Mouse (Mus musculus) testis, adult 2 months (tissue): Measurements from ENCODE around the gene Erich6.

Experiments used
- CTCF ChIP-seq: fragments of 200-500 bp; IDR thresholded peaks from 2 replicates; pipeline ENCODE4 v1.5.1; 2012; ENCODE audit warnings: low read depth, mild to moderate bottlenecking, inconsistent platforms, low read length, moderate library complexity; ENCODE audit not compliant: control insufficient read depth, insufficient read depth, insufficient replicate concordance
- POLR2A ChIP-seq: fragments of 200-500 bp; IDR thresholded peaks from 2 replicates; pipeline ENCODE4 v1.6.1; 2012; ENCODE audit warnings: low read depth, mild to moderate bottlenecking, inconsistent platforms, low read length, moderate library complexity; ENCODE audit not compliant: control insufficient read depth

DNA sequence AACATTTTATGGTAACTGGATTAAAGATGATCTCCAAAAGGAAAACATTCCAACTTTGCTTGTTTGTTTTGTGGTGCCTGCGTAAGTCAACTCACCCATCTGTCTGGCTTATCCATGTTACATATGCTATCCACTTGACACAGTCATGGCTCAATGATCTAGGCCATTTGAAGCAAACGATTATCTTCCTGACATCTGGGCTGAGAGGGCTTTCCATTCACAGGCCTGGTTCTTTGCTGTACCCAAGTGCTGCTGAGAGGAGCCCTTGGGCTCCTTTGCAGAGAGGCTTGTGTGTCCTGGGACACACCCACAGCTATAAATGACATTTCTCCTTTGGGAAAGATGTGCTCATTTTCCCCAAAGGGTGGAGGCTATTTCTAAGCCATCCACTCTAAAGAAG lies 41.9 kb upstream of the Erich6 start:
- TF ChIP-seq CTCF: no peak
- no peak for TF ChIP-seq POLR2A
